Mouse (Mus musculus) heart, embryonic 12.5 days (tissue): ENCODE results near the gene Slc18a3. TPM values are rescaled to one million over a fixed set of nuclear protein-coding genes. Genes with fewer than 3 reads are reported as not detected.

Source experiments
- ATAC-seq: fragments of 200-750 bp; cut with Nextera tagmentation; 2 replicates; pipeline ENCODE4 v1.8.0; 2017; ENCODE audit warnings: moderate TSS enrichment, moderate library complexity; ENCODE audit not compliant: insufficient number of reproducible peaks, low FRiP score
- H3K27ac ChIP-seq: fragments of 300-500 bp; sonication (generic); 2 replicates; pipeline ENCODE4 v1.5.1; 2016; ENCODE audit warnings: mild to moderate bottlenecking, moderate library complexity; ENCODE audit not compliant: poor library complexity, severe bottlenecking
- H3K27me3 ChIP-seq: fragments of 300-500 bp; sonication (generic); replicated peaks from 2 replicates; pipeline ENCODE4 v1.6.1; 2016; ENCODE audit warnings: mild to moderate bottlenecking, moderate library complexity
- H3K36me3 ChIP-seq: fragments of 300-500 bp; sonication (generic); 2 replicates; pipeline ENCODE4 v1.6.1; 2016; ENCODE audit warnings: mild to moderate bottlenecking, moderate library complexity
- H3K4me1 ChIP-seq: fragments of 300-500 bp; sonication (generic); replicated peaks from 2 replicates; pipeline ENCODE4 v1.6.1; 2016; ENCODE audit warnings: mild to moderate bottlenecking
- H3K4me2 ChIP-seq: fragments of 300-500 bp; sonication (generic); 2 replicates; pipeline ENCODE4 v1.6.1; 2016; ENCODE audit warnings: mild to moderate bottlenecking, moderate library complexity
- H3K4me3 ChIP-seq: fragments of 300-500 bp; sonication (generic); 2 replicates; pipeline ENCODE4 v1.5.1; 2016; ENCODE audit warnings: mild to moderate bottlenecking
- H3K9ac ChIP-seq: fragments of 300-500 bp; sonication (generic); 2 replicates; pipeline ENCODE4 v1.6.1; 2016; ENCODE audit warnings: mild to moderate bottlenecking, moderate library complexity
- H3K9me3 ChIP-seq: fragments of 300-500 bp; sonication (generic); replicated peaks from 2 replicates; pipeline ENCODE4 v1.6.1; 2016; ENCODE audit warnings: mild to moderate bottlenecking, moderate library complexity
- WGBS: fragments of 180-500 bp; shearing (Covaris S2); methylation state at CpG from one replicate; pipeline ENCODE4 v1.1.7; 2016; 5-methylcytosine and 5-hydroxymethylcytosine counted together
- polyA plus RNA-seq: library from polyadenylated mRNA; unstranded; fragments of >200 nt; fragmentation: Nextera tagmentation; extraction: Ambion mirVana; gene quantifications from 2 replicates; pipeline ENCODE4 v1.2.1, GENCODE M21; 2016

Slc18a3 gene
- 0.15 TPM in 2 replicates for polyA plus RNA-seq

- Histone ChIP-seq H3K4me2 (peak within 1 kb of the TSS; percentile 64), H3K27ac (no peak within 1 kb of the TSS), H3K9ac (no peak within 1 kb of the TSS), H3K27me3 (peaks cover 93% of the 10 kb centered on the region), H3K36me3 (no peaks in the 10 kb centered on the region), H3K4me1 (peaks cover 26% of the 10 kb centered on the region), H3K9me3 (no peaks in the 10 kb centered on the region), H3K4me3 (peak within 1 kb of the TSS; percentile 42)
- no peak for ATAC-seq
- 1% methylated on average over 68 of the region's 70 CpGs for WGBS
Observed at GRCm38 (mm10) chr14:32464601-32465505, at the start of gene Slc18a3. Gene Slc18a3, minus strand, starts transcription at chr14:32464850.

GRCm38 (mm10) chr14:32513336-32514032 lies 48.8 kb upstream of the Slc18a3 start, which contains the start of gene Ercc6:
Gene Ercc6, plus strand, starts transcription at chr14:32513521.
- Histone ChIP-seq H3K27me3 (0 out of 2 replicates have a peak, but pooled peaks cover 4% of the 10 kb centered on the region), H3K4me2 (peak within 1 kb of the TSS; percentile 90), H3K27ac (peak within 1 kb of the TSS; percentile 75; the same call in 1 of the 2 replicates), H3K9ac (peak within 1 kb of the TSS; percentile 77), H3K9me3 (no peaks in the 10 kb centered on the region), H3K4me3 (peak within 1 kb of the TSS; percentile 79), H3K4me1 (peaks cover 9% of the 10 kb centered on the region), H3K36me3 (peaks cover 15% of the 10 kb centered on the region)
- WGBS: under 1% methylated on average over 62 of the region's 62 CpGs
- ATAC-seq: peak; percentile 94

DNA sequence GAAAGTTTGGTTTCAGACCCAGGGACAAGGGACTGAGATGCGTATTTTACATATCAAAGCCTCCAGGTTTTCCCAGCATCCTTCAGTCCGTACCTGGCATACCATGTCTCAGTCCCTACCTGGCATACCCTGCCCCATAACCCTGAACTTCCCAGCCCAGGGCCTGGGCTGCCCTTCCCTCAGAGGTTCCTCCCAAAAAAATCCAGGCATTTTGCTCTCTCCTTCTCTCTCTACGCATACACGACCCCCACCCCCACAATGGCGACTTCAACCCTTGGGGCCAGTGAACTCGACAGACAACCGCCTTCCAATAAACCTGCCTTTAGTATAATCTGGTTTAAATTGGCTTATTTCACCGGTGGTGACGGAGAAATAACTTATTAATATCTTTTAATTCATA lies 48.3 kb upstream of the Slc18a3 start:
- no peak overlapping the region for H3K27ac ChIP-seq
- H3K4me2 ChIP-seq: peak overlapping the region; percentile 90
- peak overlapping the region; percentile 79 for H3K4me3 ChIP-seq
- no peaks in the 10 kb centered on the region for H3K9me3 ChIP-seq
- H3K9ac ChIP-seq: no peak overlapping the region
- H3K36me3 ChIP-seq: peaks cover 12% of the 10 kb centered on the region
- H3K27me3 ChIP-seq: 0 out of 2 replicates have a peak, but pooled peaks cover 4% of the 10 kb centered on the region
- H3K4me1 ChIP-seq: peaks cover 9% of the 10 kb centered on the region
- ATAC-seq: no peak
- 41% methylated on average over 9 of the region's 9 CpGs for WGBS

DNA sequence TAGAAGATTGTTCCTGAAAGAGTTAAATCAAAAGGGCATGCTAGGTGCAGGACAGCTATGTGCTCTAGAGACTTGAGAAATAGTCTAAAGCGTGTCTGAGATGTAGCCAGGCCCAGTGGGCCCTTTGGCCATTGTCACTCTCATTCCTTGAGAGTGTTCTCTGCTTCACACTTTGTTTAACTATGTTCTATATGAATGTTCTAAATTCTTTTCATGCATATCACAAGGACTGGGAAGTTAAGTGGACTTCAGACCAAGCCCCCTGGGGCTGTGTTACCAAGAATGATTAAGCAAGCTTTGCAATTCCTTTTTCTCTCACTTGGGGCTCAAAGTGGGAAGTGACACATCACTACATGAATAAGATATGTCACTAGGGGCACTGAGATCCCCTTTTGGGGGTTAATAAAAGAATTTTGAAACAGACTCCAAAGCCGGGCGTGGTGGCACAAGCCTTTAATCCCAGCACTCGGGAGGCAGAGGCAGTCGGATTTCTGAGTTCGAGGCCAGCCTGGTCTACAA lies 44.9 kb upstream of the Slc18a3 start:
- Histone ChIP-seq H3K9ac (no peak overlapping the region), H3K4me1 (peaks cover 9% of the 10 kb centered on the region), H3K4me2 (no peak overlapping the region), H3K36me3 (no peaks in the 10 kb centered on the region), H3K9me3 (no peaks in the 10 kb centered on the region), H3K27ac (no peak overlapping the region), H3K4me3 (no peak overlapping the region), H3K27me3 (0 out of 2 replicates have a peak, but pooled peaks cover 4% of the 10 kb centered on the region)
- WGBS: 76% methylated on average over 6 of the region's 6 CpGs
- no peak for ATAC-seq

DNA sequence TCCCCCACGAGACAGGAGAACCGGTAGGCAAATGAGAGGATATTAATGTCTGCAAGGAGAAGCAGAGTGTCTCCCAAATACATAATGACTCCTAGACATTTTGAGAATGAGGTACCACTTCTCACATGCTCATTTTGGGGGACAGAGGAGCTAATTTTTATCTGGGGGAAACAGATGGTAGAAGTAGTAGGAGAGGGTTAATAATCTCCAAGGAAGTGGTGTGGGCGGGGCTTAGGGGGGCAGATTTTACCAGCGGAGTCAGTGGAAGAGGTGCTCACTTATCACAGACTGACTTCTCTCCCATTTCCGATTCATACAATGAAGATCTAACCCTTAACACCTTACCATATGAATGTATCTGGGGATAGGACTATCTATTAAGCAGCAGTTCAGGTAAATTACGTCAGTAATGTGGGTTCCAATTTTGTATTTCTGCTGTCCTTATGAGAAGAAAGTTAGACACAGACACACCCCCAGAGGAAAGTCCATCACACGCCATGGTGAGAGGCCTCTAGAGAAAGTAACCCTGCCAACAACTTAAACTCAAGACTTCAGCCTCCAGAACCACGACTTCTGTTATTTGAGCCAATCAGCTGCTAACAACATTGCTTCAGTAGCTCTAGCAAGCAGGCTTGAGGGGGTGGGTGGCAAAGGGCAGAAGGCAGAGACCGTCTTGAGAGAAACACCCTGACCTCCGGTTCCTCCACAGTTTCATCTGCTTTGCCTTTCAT lies 43.6 kb upstream of the Slc18a3 start:
- ATAC-seq: no peak
- 52% methylated on average over 10 of the region's 10 CpGs for WGBS
- no peak overlapping the region for H3K4me2 ChIP-seq
- peaks cover 5% of the 10 kb centered on the region; the same call in 1 of the 2 replicates for H3K4me1 ChIP-seq
- no peak overlapping the region for H3K27ac ChIP-seq
- H3K4me3 ChIP-seq: no peak overlapping the region
- H3K36me3 ChIP-seq: no peaks in the 10 kb centered on the region
- H3K9ac ChIP-seq: no peak overlapping the region
- 0 out of 2 replicates have a peak, but pooled peaks cover 4% of the 10 kb centered on the region for H3K27me3 ChIP-seq
- H3K9me3 ChIP-seq: no peaks in the 10 kb centered on the region

- H3K36me3 ChIP-seq: no peaks in the 10 kb centered on the region
- ATAC-seq: no peak
- H3K9ac ChIP-seq: no peak overlapping the region
- no peaks in the 10 kb centered on the region for H3K9me3 ChIP-seq
- H3K27ac ChIP-seq: no peak overlapping the region
- H3K4me1 ChIP-seq: no peaks in the 10 kb centered on the region; the same call in 1 of the 2 replicates
- H3K4me3 ChIP-seq: no peak overlapping the region
- 72% methylated on average over 4 of the region's 4 CpGs for WGBS
- 0 out of 2 replicates have a peak, but pooled peaks cover 9% of the 10 kb centered on the region for H3K27me3 ChIP-seq
- H3K4me2 ChIP-seq: no peak overlapping the region
Observed at GRCm38 (mm10) chr14:32507216-32507615, 42.6 kb upstream of the Slc18a3 start.

DNA sequence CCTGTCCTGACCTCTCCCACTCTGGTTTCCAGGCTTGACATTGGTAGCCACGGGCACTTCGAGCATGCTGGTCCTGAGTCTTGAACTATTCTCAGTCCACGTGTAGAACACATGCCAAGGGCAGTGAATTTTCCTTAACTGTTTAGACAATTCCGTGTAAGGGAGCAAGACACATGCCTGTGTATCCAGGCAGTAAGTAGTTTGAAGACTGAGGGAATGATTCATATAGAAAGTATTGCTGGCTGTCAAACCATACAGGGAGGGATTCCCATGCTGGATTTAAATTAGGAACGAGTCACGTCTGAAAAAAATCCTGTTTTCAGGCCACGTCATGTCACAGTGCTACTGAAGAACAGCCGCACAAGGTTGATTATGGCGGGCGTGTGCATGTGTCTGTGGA lies 41.7 kb upstream of the Slc18a3 start:
- Histone ChIP-seq H3K4me1 (no peaks in the 10 kb centered on the region; the same call in 1 of the 2 replicates), H3K36me3 (no peaks in the 10 kb centered on the region), H3K27me3 (0 out of 2 replicates have a peak, but pooled peaks cover 5% of the 10 kb centered on the region), H3K9me3 (no peaks in the 10 kb centered on the region), H3K9ac (no peak overlapping the region), H3K4me3 (no peak overlapping the region), H3K4me2 (no peak overlapping the region), H3K27ac (no peak overlapping the region)
- WGBS: 81% methylated on average over 10 of the region's 10 CpGs
- ATAC-seq: no peak

DNA sequence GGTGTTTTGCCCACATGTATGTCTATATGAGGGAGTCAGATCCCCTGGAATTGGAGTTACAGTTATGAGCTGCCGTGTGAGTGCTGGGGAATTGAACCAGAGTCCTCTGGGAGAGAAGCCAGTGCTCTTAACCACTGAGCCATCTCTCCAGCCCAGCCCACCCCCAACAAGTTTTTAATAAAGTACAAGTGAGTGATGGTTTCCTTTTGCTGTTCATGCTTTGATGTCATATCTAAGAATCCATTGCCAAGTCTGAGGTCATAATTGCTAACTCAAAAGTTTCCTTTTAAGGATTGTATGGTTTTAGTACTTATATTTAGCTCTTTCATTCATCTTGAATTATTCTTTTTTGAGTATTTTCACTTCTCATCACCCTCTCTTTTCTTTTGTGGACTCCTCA lies 39.2 kb upstream of the Slc18a3 start:
- no peak for ATAC-seq
- Histone ChIP-seq H3K4me3 (no peak overlapping the region), H3K4me1 (no peaks in the 10 kb centered on the region; the same call in 1 of the 2 replicates), H3K9ac (no peak overlapping the region), H3K27ac (no peak overlapping the region), H3K4me2 (no peak overlapping the region), H3K9me3 (no peaks in the 10 kb centered on the region), H3K27me3 (0 out of 2 replicates have a peak, but pooled peaks cover 4% of the 10 kb centered on the region), H3K36me3 (no peaks in the 10 kb centered on the region)
- WGBS: 79% methylated on average over 1 of the region's 1 CpGs

DNA sequence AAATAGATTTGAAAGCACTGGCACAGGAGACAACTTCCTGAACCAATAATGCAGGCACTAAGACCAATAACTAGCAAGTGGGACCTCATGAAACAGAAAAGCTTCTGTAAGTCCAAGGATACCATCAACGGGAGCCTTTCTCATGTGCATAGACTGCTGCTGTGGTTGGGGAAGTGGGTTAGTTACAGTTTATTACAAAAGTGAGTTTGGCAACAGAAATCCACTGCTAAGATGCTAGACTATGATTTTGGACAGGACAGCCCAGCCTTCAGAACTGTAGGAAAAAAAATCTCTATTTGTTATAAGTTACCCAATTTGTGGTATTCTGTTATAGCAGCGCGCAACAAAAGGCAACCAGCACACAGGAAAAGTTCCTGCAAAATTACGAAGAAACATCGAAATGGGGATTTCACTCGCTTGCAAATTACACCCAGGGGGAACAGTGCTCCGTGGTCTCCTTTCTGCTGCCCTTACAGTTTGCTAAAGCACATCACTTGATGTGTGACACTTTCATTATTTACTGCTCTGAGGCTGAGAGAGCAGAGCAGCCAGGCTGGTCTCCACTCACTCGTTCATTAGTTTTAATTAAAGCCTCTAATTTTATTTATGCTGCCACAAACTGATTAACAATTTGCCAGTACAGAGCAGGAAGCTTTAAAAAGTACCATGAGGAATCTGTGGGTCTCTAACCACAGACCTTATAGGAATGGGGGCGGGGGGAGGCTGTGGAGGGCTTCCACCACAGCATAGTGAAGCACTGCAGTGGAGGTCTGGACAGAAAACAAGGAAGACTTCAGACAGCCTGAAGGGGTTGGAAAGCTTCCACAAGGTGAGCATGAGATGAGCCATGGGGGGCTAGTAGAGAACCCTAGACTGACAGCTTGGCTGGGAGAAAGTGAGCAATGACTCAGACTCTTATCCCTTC lies 38.4 kb upstream of the Slc18a3 start:
- Histone ChIP-seq H3K9me3 (no peaks in the 10 kb centered on the region), H3K4me1 (no peaks in the 10 kb centered on the region), H3K4me2 (no peak overlapping the region), H3K36me3 (no peaks in the 10 kb centered on the region), H3K27ac (no peak overlapping the region), H3K27me3 (0 out of 2 replicates have a peak, but pooled peaks cover 4% of the 10 kb centered on the region), H3K9ac (no peak overlapping the region), H3K4me3 (no peak overlapping the region)
- no peak for ATAC-seq
- 73% methylated on average over 9 of the region's 9 CpGs for WGBS

DNA sequence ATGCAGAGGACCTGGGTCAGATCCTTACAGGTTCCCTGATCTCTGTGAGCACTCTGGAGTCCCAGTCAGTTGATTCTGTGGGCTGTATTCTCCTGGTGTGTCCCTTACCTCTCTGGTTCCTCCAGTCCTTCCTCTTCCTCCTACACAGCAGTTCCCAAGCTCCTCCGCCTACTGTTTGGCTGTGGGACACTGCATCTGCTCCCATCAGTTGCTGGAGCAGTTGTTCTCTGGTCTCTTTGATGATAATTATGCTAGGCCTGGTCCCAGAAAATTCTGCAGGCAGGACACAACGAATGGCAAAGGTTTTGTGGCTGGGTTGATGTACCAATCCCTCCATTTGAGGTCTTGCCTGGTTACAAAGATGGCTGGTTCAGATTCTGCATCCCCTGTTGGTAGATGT lies 36.7 kb upstream of the Slc18a3 start:
- WGBS: 70% methylated on average over 2 of the region's 2 CpGs
- no peak for ATAC-seq
- no peak overlapping the region for H3K27ac ChIP-seq

More for the DNA sequence above, 36.7 kb upstream of the Slc18a3 start:
- Histone ChIP-seq H3K27me3 (0 out of 2 replicates have a peak, but pooled peaks cover 4% of the 10 kb centered on the region), H3K9ac (no peak overlapping the region), H3K4me3 (no peak overlapping the region), H3K36me3 (no peaks in the 10 kb centered on the region), H3K9me3 (no peaks in the 10 kb centered on the region), H3K4me2 (no peak overlapping the region), H3K4me1 (no peaks in the 10 kb centered on the region)
